ENCODE assay signal across 8 mouse cellular contexts in genomic region chr1:132371298-132372081, GRCm38 (mm10). TPM values are rescaled to one million over a fixed set of nuclear protein-coding genes. Genes with fewer than 3 reads are reported as not detected.
DNase-seq lines count a peak whose midpoint lies in the region; ATAC-seq lines count a peak whose summit lies in the region.

No protein-coding gene starts in this region.

- no peak for ATAC-seq in embryonic facial prominence, embryonic 14.5 days (ENCODE audit: low read depth)
- no peak for ATAC-seq in limb, embryonic 13.5 days (ENCODE audit: low FRiP score, low read depth)
- ATAC-seq in neural tube, embryonic 15.5 days (ENCODE audit: low FRiP score): no peak

- peaks cover 47% of the 10 kb centered on the region for H3K4me1 ChIP-seq in embryonic facial prominence, embryonic 14.5 days (ENCODE audit: control insufficient read depth, insufficient read depth, low read length)
- H3K4me1 ChIP-seq in limb, embryonic 13.5 days: peaks cover 42% of the 10 kb centered on the region
- peaks cover 74% of the 10 kb centered on the region for H3K4me1 ChIP-seq in neural tube, embryonic 15.5 days

- H3K27ac ChIP-seq in embryonic facial prominence, embryonic 14.5 days (replicated peaks; ENCODE audit: low read depth, low read length): peak overlapping the region; percentile 36
- H3K27ac ChIP-seq in limb, embryonic 13.5 days: no peak overlapping the region
- H3K27ac ChIP-seq in neural tube, embryonic 15.5 days (replicated peaks): 0 out of 2 replicates have a peak overlapping the region, but pooled peaks have one; percentile 33

- peak; percentile 70 for DNase-seq in kidney, adult 9 months
- no peak for DNase-seq in kidney, postnatal 10 days
- DNase-seq in embryonic facial prominence, embryonic 14.5 days (ENCODE audit: low spot score): peak; percentile 10
- DNase-seq in frontal cortex, postnatal 10 days (ENCODE audit: low spot score in 2 of 2): no peak
- no peak for DNase-seq in urinary bladder, postnatal 36 days (ENCODE audit: low spot score in 2 of 2)
- DNase-seq in right cerebral cortex, postnatal 14 days: no peak

- 0 out of 2 replicates have a peak overlapping the region, but pooled peaks have one; percentile 11 for H3K9ac ChIP-seq in embryonic facial prominence, embryonic 14.5 days (ENCODE audit: low read depth, low read length)
- H3K9ac ChIP-seq in limb, embryonic 13.5 days: 0 out of 2 replicates have a peak overlapping the region, but pooled peaks have one; percentile 19
- H3K9ac ChIP-seq in neural tube, embryonic 15.5 days (replicated peaks): no peak overlapping the region

- no peak overlapping the region for H3K4me2 ChIP-seq in embryonic facial prominence, embryonic 14.5 days (ENCODE audit: low read depth, low read length)
- H3K4me2 ChIP-seq in limb, embryonic 13.5 days (replicated peaks): no peak overlapping the region
- no peak overlapping the region for H3K4me2 ChIP-seq in neural tube, embryonic 15.5 days

- H3K4me3 ChIP-seq in embryonic facial prominence, embryonic 14.5 days (ENCODE audit: low read depth, low read length): no peak overlapping the region
- H3K4me3 ChIP-seq in limb, embryonic 13.5 days: no peak overlapping the region
- H3K4me3 ChIP-seq in neural tube, embryonic 15.5 days (replicated peaks): no peak overlapping the region

- H3K36me3 ChIP-seq in embryonic facial prominence, embryonic 14.5 days (ENCODE audit: control insufficient read depth, insufficient read depth, low read length): peaks cover 22% of the 10 kb centered on the region; the same call in 1 of the 2 replicates
- peaks cover 37% of the 10 kb centered on the region for H3K36me3 ChIP-seq in limb, embryonic 13.5 days
- peaks cover 12% of the 10 kb centered on the region for H3K36me3 ChIP-seq in neural tube, embryonic 15.5 days

- H3K9me3 ChIP-seq in embryonic facial prominence, embryonic 14.5 days (ENCODE audit: control insufficient read depth, low read length): no peaks in the 10 kb centered on the region
- H3K9me3 ChIP-seq in limb, embryonic 13.5 days: no peaks in the 10 kb centered on the region
- H3K9me3 ChIP-seq in neural tube, embryonic 15.5 days (replicated peaks): no peaks in the 10 kb centered on the region

- WGBS in embryonic facial prominence, embryonic 14.5 days: 46% methylated on average over 8 of the region's 8 CpGs
- WGBS in limb, embryonic 13.5 days: 75% methylated on average over 8 of the region's 8 CpGs
- WGBS in neural tube, embryonic 15.5 days: 50% methylated on average over 8 of the region's 8 CpGs

- H3K27me3 ChIP-seq in embryonic facial prominence, embryonic 14.5 days (replicated peaks; ENCODE audit: control insufficient read depth, insufficient read depth, low read length): no peaks in the 10 kb centered on the region
- H3K27me3 ChIP-seq in limb, embryonic 13.5 days: no peaks in the 10 kb centered on the region
- H3K27me3 ChIP-seq in neural tube, embryonic 15.5 days (replicated peaks): no peaks in the 10 kb centered on the region

RNA-seq across cellular contexts. Expression of gene Tmcc2, which starts 19.6 kb away (rescaled TPM):
- 10.2 and 11.6 TPM in 2 replicates for polyA plus RNA-seq in embryonic facial prominence, embryonic 14.5 days (2014; fragmentation: Nextera tagmentation; extraction: Ambion mirVana)
- polyA plus RNA-seq in limb, embryonic 13.5 days (2015; fragmentation: Nextera tagmentation; extraction: Ambion mirVana): 12.0 and 14.4 TPM in 2 replicates
- polyA plus RNA-seq in neural tube, embryonic 15.5 days (2015; fragmentation: Nextera tagmentation; extraction: Ambion mirVana): 28.5 and 33.2 TPM in 2 replicates

RNA-seq across cellular contexts. Expression of gene Dstyk, which starts 45.9 kb away (rescaled TPM):
- 15.6 and 16.1 TPM in 2 replicates for polyA plus RNA-seq in embryonic facial prominence, embryonic 14.5 days (2014; fragmentation: Nextera tagmentation; extraction: Ambion mirVana)
- 15.8 and 18.0 TPM in 2 replicates for polyA plus RNA-seq in limb, embryonic 13.5 days (2015; fragmentation: Nextera tagmentation; extraction: Ambion mirVana)
- polyA plus RNA-seq in neural tube, embryonic 15.5 days (2015; fragmentation: Nextera tagmentation; extraction: Ambion mirVana): 8.4 and 9.2 TPM in 2 replicates

RNA-seq across cellular contexts. Expression of gene Nuak2, which starts 55.6 kb away (rescaled TPM):
- 5.2 and 6.1 TPM in 2 replicates for polyA plus RNA-seq in embryonic facial prominence, embryonic 14.5 days (2014; fragmentation: Nextera tagmentation; extraction: Ambion mirVana)
- 1.2 and 1.4 TPM in 2 replicates for polyA plus RNA-seq in limb, embryonic 13.5 days (2015; fragmentation: Nextera tagmentation; extraction: Ambion mirVana)
- polyA plus RNA-seq in neural tube, embryonic 15.5 days (2015; fragmentation: Nextera tagmentation; extraction: Ambion mirVana): 6.6 and 7.1 TPM in 2 replicates

Comparison
In these comparisons a context has a peak if more than half of its experiments do, and no peak if none do; other contexts are left out.
1. DNase-seq: peak in kidney, adult 9 months (single experiment) and embryonic facial prominence, embryonic 14.5 days (single experiment); none in kidney, postnatal 10 days (single experiment), frontal cortex, postnatal 10 days (0 of 2), urinary bladder, postnatal 36 days (0 of 2) and right cerebral cortex, postnatal 14 days (single experiment).